Mouse (Mus musculus): Measurements from ENCODE around the gene Atn1. TPM values are rescaled to one million over a fixed set of nuclear protein-coding genes. Genes with fewer than 3 reads are reported as not detected.

Gene Atn1
- 0.63 TPM for polyA plus RNA-seq (2014; fragmentation: Illumina TruSeq; extraction: RNeasy Lipid Tissue Mini Kit (QIAGEN cat#74804); ENCODE audit: low read depth, low replicate concordance)

GRCm38 (mm10) chr6:124755831-124756595, at the start of gene Atn1, which contains the start of gene Gm45234:
TSS of gene Atn1 (minus strand) at chr6:124756524.
TSS of gene Gm45234 (minus strand) at chr6:124756021.

GRCm38 (mm10) chr6:124779222-124779983, 23.1 kb upstream of the Atn1 start, which contains the start of gene Lrrc23:
TSS of gene Lrrc23 (minus strand) at chr6:124779727.

DNA sequence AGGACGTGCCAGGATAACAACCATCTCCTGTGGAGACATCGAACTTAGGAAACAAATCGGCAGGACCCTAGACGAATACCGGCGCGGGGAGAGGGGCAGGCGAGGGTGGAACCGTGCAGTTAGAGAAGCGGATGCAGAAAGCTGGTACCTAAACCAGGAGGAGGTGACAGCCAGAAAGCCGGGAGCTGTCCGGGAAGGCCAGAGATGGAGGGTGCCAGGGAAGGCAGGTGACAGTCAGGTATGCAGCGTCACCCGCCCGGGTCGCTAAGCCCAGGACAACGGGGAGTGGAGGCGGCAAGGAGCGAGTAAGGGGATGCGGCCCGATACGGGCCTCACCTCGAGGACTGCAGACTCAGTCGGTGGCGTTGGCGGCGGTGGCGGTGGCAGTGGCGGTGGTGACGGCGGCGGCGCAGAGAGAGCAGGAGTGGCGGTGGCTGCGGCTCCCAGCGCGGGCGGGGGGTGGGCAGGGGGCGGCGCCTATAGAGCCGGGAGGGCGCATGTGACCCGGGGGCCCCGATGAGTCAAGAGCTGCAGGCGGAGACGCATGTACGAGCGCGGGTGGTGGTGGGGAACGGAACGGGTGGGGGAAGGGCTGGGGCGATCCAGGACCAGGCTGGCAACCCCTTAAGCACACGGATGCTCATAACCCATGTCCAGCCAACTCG, 12.9 kb upstream of the Atn1 start, which contains the start of gene Eno2:
Eno2 (minus strand) TSS at position 573 of the 665 bp plus-strand sequence.

GRCm38 (mm10) chr6:124740888-124741761, 15.2 kb downstream of the Atn1 start, which contains the start of gene Grcc10:
TSS of gene Grcc10 (minus strand) at chr6:124741374.

GRCm38 (mm10) chr6:124738511-124739023, 17.8 kb downstream of the Atn1 start, which contains the start of gene Ptpn6:
TSS of gene Ptpn6 (minus strand) at chr6:124738714.

GRCm38 (mm10) chr6:124711824-124712782, 44.2 kb downstream of the Atn1 start, which contains the start of the genes Emg1 and Phb2:
TSS of gene Emg1 (minus strand) at chr6:124712178.
TSS of gene Phb2 (plus strand) at chr6:124712336.

Other genes starting within 250 kb of the Atn1 start
- 11.3 TPM for gene C1ra, start 244.1 kb downstream of the Atn1 start, polyA plus RNA-seq (2014; fragmentation: Illumina TruSeq; extraction: RNeasy Lipid Tissue Mini Kit (QIAGEN cat#74804); ENCODE audit: low read depth, low replicate concordance)
- 103 TPM for gene C1s1, start 214.2 kb downstream of the Atn1 start, polyA plus RNA-seq (2014; fragmentation: Illumina TruSeq; extraction: RNeasy Lipid Tissue Mini Kit (QIAGEN cat#74804); ENCODE audit: low read depth, low replicate concordance)
- not detected for gene C1rb, start 186.2 kb downstream of the Atn1 start, polyA plus RNA-seq (2014; fragmentation: Illumina TruSeq; extraction: RNeasy Lipid Tissue Mini Kit (QIAGEN cat#74804); ENCODE audit: low read depth, low replicate concordance)
- 0.16 TPM for gene C1s2, start 120.4 kb downstream of the Atn1 start, polyA plus RNA-seq (2014; fragmentation: Illumina TruSeq; extraction: RNeasy Lipid Tissue Mini Kit (QIAGEN cat#74804); ENCODE audit: low read depth, low replicate concordance)
- gene Lpcat3, start 93.5 kb downstream of the Atn1 start, polyA plus RNA-seq (2014; fragmentation: Illumina TruSeq; extraction: RNeasy Lipid Tissue Mini Kit (QIAGEN cat#74804); ENCODE audit: low read depth, low replicate concordance) = 44.6 TPM
- 14.0 TPM for gene Emg1, start 44.3 kb downstream of the Atn1 start, polyA plus RNA-seq (2014; fragmentation: Illumina TruSeq; extraction: RNeasy Lipid Tissue Mini Kit (QIAGEN cat#74804); ENCODE audit: low read depth, low replicate concordance)
- gene Phb2, start 44.2 kb downstream of the Atn1 start, polyA plus RNA-seq (2014; fragmentation: Illumina TruSeq; extraction: RNeasy Lipid Tissue Mini Kit (QIAGEN cat#74804); ENCODE audit: low read depth, low replicate concordance) = 30.3 TPM
- gene Ptpn6, start 17.8 kb downstream of the Atn1 start, polyA plus RNA-seq (2014; fragmentation: Illumina TruSeq; extraction: RNeasy Lipid Tissue Mini Kit (QIAGEN cat#74804); ENCODE audit: low read depth, low replicate concordance) = 1.9 TPM
- gene Grcc10, start 15.2 kb downstream of the Atn1 start, polyA plus RNA-seq (2014; fragmentation: Illumina TruSeq; extraction: RNeasy Lipid Tissue Mini Kit (QIAGEN cat#74804); ENCODE audit: low read depth, low replicate concordance) = 3.7 TPM
- not detected for gene Gm45234, start 503 bp downstream of the Atn1 start, polyA plus RNA-seq (2014; fragmentation: Illumina TruSeq; extraction: RNeasy Lipid Tissue Mini Kit (QIAGEN cat#74804); ENCODE audit: low read depth, low replicate concordance)
- 1.9 TPM for gene Eno2, start 13.1 kb upstream of the Atn1 start, polyA plus RNA-seq (2014; fragmentation: Illumina TruSeq; extraction: RNeasy Lipid Tissue Mini Kit (QIAGEN cat#74804); ENCODE audit: low read depth, low replicate concordance)
- 0.32 TPM for gene Lrrc23, start 23.2 kb upstream of the Atn1 start, polyA plus RNA-seq (2014; fragmentation: Illumina TruSeq; extraction: RNeasy Lipid Tissue Mini Kit (QIAGEN cat#74804); ENCODE audit: low read depth, low replicate concordance)
- not detected for gene Spsb2, start 52.1 kb upstream of the Atn1 start, polyA plus RNA-seq (2014; fragmentation: Illumina TruSeq; extraction: RNeasy Lipid Tissue Mini Kit (QIAGEN cat#74804); ENCODE audit: low read depth, low replicate concordance)
- gene Tpi1, start 57.8 kb upstream of the Atn1 start, polyA plus RNA-seq (2014; fragmentation: Illumina TruSeq; extraction: RNeasy Lipid Tissue Mini Kit (QIAGEN cat#74804); ENCODE audit: low read depth, low replicate concordance) = 30.7 TPM
- 25.3 TPM for gene Usp5, start 73.0 kb upstream of the Atn1 start, polyA plus RNA-seq (2014; fragmentation: Illumina TruSeq; extraction: RNeasy Lipid Tissue Mini Kit (QIAGEN cat#74804); ENCODE audit: low read depth, low replicate concordance)
- 3.8 TPM for gene Cdca3, start 73.0 kb upstream of the Atn1 start, polyA plus RNA-seq (2014; fragmentation: Illumina TruSeq; extraction: RNeasy Lipid Tissue Mini Kit (QIAGEN cat#74804); ENCODE audit: low read depth, low replicate concordance)
- not detected for gene Gnb3, start 83.8 kb upstream of the Atn1 start, polyA plus RNA-seq (2014; fragmentation: Illumina TruSeq; extraction: RNeasy Lipid Tissue Mini Kit (QIAGEN cat#74804); ENCODE audit: low read depth, low replicate concordance)
- gene P3h3, start 101.2 kb upstream of the Atn1 start, polyA plus RNA-seq (2014; fragmentation: Illumina TruSeq; extraction: RNeasy Lipid Tissue Mini Kit (QIAGEN cat#74804); ENCODE audit: low read depth, low replicate concordance) = 0.60 TPM
- gene Gpr162, start 107.5 kb upstream of the Atn1 start, polyA plus RNA-seq (2014; fragmentation: Illumina TruSeq; extraction: RNeasy Lipid Tissue Mini Kit (QIAGEN cat#74804); ENCODE audit: low read depth, low replicate concordance) = not detected
- gene Cd4, start 131.7 kb upstream of the Atn1 start, polyA plus RNA-seq (2014; fragmentation: Illumina TruSeq; extraction: RNeasy Lipid Tissue Mini Kit (QIAGEN cat#74804); ENCODE audit: low read depth, low replicate concordance) = 2.6 TPM
- gene Lag3, start 155.2 kb upstream of the Atn1 start, polyA plus RNA-seq (2014; fragmentation: Illumina TruSeq; extraction: RNeasy Lipid Tissue Mini Kit (QIAGEN cat#74804); ENCODE audit: low read depth, low replicate concordance) = not detected
- gene Ptms, start 163.6 kb upstream of the Atn1 start, polyA plus RNA-seq (2014; fragmentation: Illumina TruSeq; extraction: RNeasy Lipid Tissue Mini Kit (QIAGEN cat#74804); ENCODE audit: low read depth, low replicate concordance) = 183 TPM
- 11.7 TPM for gene Mlf2, start 174.9 kb upstream of the Atn1 start, polyA plus RNA-seq (2014; fragmentation: Illumina TruSeq; extraction: RNeasy Lipid Tissue Mini Kit (QIAGEN cat#74804); ENCODE audit: low read depth, low replicate concordance)
- 26.0 TPM for gene Cops7a, start 209.0 kb upstream of the Atn1 start, polyA plus RNA-seq (2014; fragmentation: Illumina TruSeq; extraction: RNeasy Lipid Tissue Mini Kit (QIAGEN cat#74804); ENCODE audit: low read depth, low replicate concordance)
- gene Pianp, start 240.2 kb upstream of the Atn1 start, polyA plus RNA-seq (2014; fragmentation: Illumina TruSeq; extraction: RNeasy Lipid Tissue Mini Kit (QIAGEN cat#74804); ENCODE audit: low read depth, low replicate concordance) = not detected

Data from sigmoid colon, adult 10 weeks (tissue).